Mouse (Mus musculus) layer of hippocampus, adult 9-11 months (tissue): ENCODE data around the gene Cdc6.

Source experiments
- DNase-seq: peaks from one replicate; pipeline ENCODE4 v3.0.0; 2022

The Cdc6 gene

GRCm38 (mm10) chr11:98963191-98964021 is 55.8 kb downstream of the Cdc6 start:
- no peak for DNase-seq

- DNase-seq, result no peak
Observed at GRCm38 (mm10) chr11:98964201-98964615, 56.6 kb downstream of the Cdc6 start.

- DNase-seq, result no peak
Observed at GRCm38 (mm10) chr11:98964616-98965415, 57.2 kb downstream of the Cdc6 start.

GRCm38 (mm10) chr11:98965416-98966077 is 57.9 kb downstream of the Cdc6 start:
- no peak for DNase-seq

GRCm38 (mm10) chr11:98966499-98967141 is 59.0 kb downstream of the Cdc6 start:
- DNase-seq, result peak; percentile 83

- no peak for DNase-seq
Observed at GRCm38 (mm10) chr11:98968079-98968478, 60.5 kb downstream of the Cdc6 start.

GRCm38 (mm10) chr11:98968716-98969495 is 61.3 kb downstream of the Cdc6 start:
- no peak for DNase-seq

GRCm38 (mm10) chr11:98969496-98969927 is 61.9 kb downstream of the Cdc6 start:
- DNase-seq, result peak; percentile 89

GRCm38 (mm10) chr11:98970191-98970925 is 62.8 kb downstream of the Cdc6 start:
- DNase-seq, result no peak

GRCm38 (mm10) chr11:98971316-98972031 is 63.9 kb downstream of the Cdc6 start:
- DNase-seq, result no peak

GRCm38 (mm10) chr11:98972215-98972614 is 64.6 kb downstream of the Cdc6 start:
- no peak for DNase-seq

- DNase-seq, result no peak
Observed at GRCm38 (mm10) chr11:98972801-98973360, 65.3 kb downstream of the Cdc6 start.
